Mouse (Mus musculus): Measurements from ENCODE around the gene Tmem156. TPM values are rescaled to one million over a fixed set of nuclear protein-coding genes. Genes with fewer than 3 reads are reported as not detected.

The Tmem156 gene
- 10 to 100 TPM; 16.9 to 27.3 TPM for polyA plus RNA-seq (2017; shearing (Covaris generic))

GRCm38 (mm10) chr5:65091921-65092320 lies at the start of gene Tmem156:
Tmem156 (minus strand) TSS chr5:65092132.

GRCm38 (mm10) chr5:65106876-65107772 lies 15.2 kb upstream of the Tmem156 start, which contains the start of gene Klhl5:
Klhl5 (plus strand) TSS chr5:65107539.

Other genes with a start within 250 kb of the Tmem156 start
- gene Tlr1, start 158.6 kb downstream of the Tmem156 start, polyA plus RNA-seq (2017; shearing (Covaris generic)), result 10 to 100 TPM; 83.2 to 89.9 TPM
- 1 to 10 TPM; 2.8 to 5.6 TPM for gene Tlr6, start 132.0 kb downstream of the Tmem156 start, polyA plus RNA-seq (2017; shearing (Covaris generic))
- 1 to 10 TPM; 2.4 to 3.8 TPM for gene Fam114a1, start 122.1 kb downstream of the Tmem156 start, polyA plus RNA-seq (2017; shearing (Covaris generic))
- 10 to 100 TPM; 14.3 to 37.4 TPM for gene Klhl5, start 15.4 kb upstream of the Tmem156 start, polyA plus RNA-seq (2017; shearing (Covaris generic))
- 1 to 10 TPM; 3.2 to 4.4 TPM for gene Wdr19, start 107.6 kb upstream of the Tmem156 start, polyA plus RNA-seq (2017; shearing (Covaris generic))
- gene Rfc1, start 243.5 kb upstream of the Tmem156 start, polyA plus RNA-seq (2017; shearing (Covaris generic)), result 10 to 100 TPM; 46.2 to 47.2 TPM